Mouse (Mus musculus) E14TG2a.4 (cell line): Measurements from ENCODE around the gene Zbtb32.
A peak's percentile ranks its signal among the peaks of the same experiment; 100 is the strongest.

Source experiments
- H3K27me3 ChIP-seq: 2 replicates; pipeline ENCODE4 v1.6.1; 2014; ENCODE audit warnings: low read length, control low read depth; ENCODE audit not compliant: insufficient read depth
- H3K36me3 ChIP-seq: 2 replicates; pipeline ENCODE4 v1.6.1; 2014; ENCODE audit warnings: low read length, control low read depth; ENCODE audit not compliant: insufficient read depth
- H3K4me1 ChIP-seq: replicated peaks from 2 replicates; pipeline ENCODE4 v1.6.1; 2014; ENCODE audit warnings: low read depth, low read length, control low read depth
- H3K4me3 ChIP-seq: replicated peaks from 2 replicates; pipeline ENCODE4 v1.5.1; 2014; ENCODE audit warnings: mild to moderate bottlenecking, low read length
- H3K9me3 ChIP-seq: 2 replicates; pipeline ENCODE4 v1.6.1; 2014; ENCODE audit warnings: low read length, control low read depth
- CTCF ChIP-seq: conservative IDR thresholded peaks from 2 replicates; pipeline ENCODE4 v1.5.1; 2014; ENCODE audit warnings: low read length
- NANOG ChIP-seq: IDR thresholded peaks from 2 replicates; pipeline ENCODE4 v1.6.1; 2014; ENCODE audit warnings: borderline replicate concordance, low read length, mixed read lengths
- POU5F1 ChIP-seq: IDR thresholded peaks from 2 replicates; pipeline ENCODE4 v1.6.1; 2014; ENCODE audit warnings: low read length, borderline replicate concordance

Zbtb32 gene

DNA sequence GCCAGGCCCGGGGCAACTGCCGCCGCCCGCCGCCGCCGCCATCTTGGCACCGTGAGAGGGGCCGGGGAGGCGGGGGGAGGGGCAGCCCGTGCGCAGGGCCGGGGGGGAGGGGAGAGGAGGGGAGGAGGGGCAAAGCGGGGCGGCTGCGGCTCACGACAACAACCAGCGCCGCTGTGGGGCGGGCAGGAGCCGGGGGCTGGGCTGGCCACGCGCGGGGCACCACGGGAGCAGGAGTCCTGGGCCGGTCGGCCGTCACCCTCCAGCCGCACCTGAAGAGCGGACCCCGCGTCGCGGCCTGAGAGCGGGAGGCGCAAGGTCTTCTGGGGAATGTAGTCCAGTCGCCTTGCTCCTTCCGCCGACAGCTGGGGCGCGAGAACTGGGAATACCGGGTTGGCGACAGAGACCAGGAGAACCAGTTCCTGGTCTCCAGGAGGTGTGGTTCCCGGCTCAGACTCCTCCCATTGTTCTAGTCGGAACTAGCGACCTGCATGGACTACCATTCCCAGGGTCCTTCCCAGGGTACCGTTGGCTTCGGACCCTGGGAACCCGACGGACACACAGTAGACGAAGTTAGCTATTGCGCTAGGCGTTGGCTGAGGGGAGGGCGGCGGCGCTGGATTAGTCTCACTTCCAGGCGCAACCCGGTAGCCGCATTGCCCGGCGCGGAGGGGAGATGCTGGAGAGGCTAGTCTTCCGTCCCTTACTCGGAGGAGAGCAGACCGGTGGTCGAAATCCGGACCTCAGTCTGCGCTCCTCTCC, 9.9 kb downstream of the Zbtb32 start, which contains the start of gene Kmt2b:
Gene Kmt2b (minus strand): TSS at position 51 of the 759 bp plus-strand sequence.
- Histone ChIP-seq H3K36me3 (peaks cover 45% of the 10 kb centered on the region), H3K4me1 (peaks cover 84% of the 10 kb centered on the region), H3K4me3 (peak within 1 kb of the TSS; percentile 97), H3K9me3 (no peaks in the 10 kb centered on the region), H3K27me3 (no peaks in the 10 kb centered on the region)
- no peak for TF ChIP-seq CTCF
- no peak for TF ChIP-seq POU5F1
- TF ChIP-seq NANOG: no peak

DNA sequence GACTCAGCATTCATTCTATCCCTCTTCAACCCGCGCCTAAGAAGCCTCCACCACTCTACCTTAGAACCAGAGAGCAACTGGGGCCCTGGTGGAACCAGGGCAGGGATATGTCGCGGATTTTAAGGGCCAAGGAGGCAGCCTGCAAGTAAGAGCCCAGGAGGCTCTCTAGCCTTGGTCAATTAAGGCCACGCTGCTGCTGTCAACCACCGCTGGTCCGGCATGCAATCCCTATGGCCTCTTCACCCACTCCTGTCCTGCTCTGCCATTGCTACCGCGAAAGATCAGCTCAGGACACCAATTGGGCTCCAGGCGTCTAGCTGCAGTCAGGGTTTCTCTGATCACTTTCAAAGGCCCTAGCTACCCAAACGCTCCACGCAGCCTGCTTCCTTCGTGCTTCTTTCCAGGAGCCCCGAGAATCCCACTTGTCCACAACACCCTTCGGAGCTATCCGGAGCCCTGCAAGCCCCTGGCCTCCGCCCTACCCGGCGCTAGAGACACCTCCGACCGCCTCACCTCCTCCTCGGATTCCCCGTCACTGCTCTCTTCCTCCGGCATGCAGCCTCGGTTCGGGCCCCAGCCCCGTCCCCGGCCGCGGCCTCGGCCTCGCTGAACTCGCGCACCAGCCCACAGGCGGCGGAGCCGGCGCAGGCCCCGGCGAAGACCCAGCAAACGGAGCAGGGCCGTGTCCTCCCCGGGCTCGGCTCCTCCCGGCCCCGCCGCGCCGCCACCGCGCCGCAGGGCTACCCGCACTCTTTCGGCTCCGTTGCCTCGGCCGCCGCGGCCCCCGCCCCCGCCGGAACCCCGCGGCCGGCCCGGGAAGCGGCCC, 10.7 kb downstream of the Zbtb32 start:
- no peak for TF ChIP-seq CTCF
- TF ChIP-seq POU5F1: no peak
- no peak for TF ChIP-seq NANOG
- Histone ChIP-seq H3K9me3 (no peaks in the 10 kb centered on the region), H3K4me3 (peak overlapping the region; percentile 97), H3K36me3 (peaks cover 53% of the 10 kb centered on the region), H3K4me1 (peaks cover 82% of the 10 kb centered on the region), H3K27me3 (no peaks in the 10 kb centered on the region)

DNA sequence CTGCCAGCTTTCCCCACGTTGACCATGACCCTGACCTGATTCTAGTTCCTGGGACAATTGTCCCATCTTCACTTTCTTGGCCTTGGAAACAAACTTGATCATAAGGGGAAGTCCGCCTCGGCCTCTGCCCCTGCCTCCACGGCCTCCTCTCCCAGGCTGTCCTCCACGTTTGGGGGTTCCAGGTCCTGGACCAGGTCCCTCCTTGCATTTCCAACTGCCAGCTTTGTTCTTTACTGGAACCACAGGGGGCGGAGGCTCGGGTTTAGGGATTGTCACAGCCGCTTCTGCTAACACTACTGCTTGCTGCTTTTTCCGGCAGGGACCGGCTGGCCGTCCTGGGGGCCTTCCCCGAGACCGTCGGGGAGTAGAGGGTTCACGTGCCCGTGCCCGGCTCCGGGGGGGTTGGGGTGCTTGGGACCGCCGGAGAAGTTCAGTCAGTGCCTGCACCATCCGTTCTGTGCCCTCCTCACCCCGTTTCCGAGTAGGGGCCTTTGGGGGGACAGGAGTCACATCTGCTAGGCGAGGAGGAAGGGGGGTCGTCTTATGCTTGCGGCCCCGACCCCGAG, 12.2 kb downstream of the Zbtb32 start:
- TF ChIP-seq CTCF: no peak
- no peak for TF ChIP-seq POU5F1
- TF ChIP-seq NANOG: no peak
- Histone ChIP-seq H3K4me3 (peak overlapping the region; percentile 97), H3K36me3 (peaks cover 68% of the 10 kb centered on the region), H3K4me1 (peaks cover 74% of the 10 kb centered on the region), H3K27me3 (no peaks in the 10 kb centered on the region), H3K9me3 (no peaks in the 10 kb centered on the region)

DNA sequence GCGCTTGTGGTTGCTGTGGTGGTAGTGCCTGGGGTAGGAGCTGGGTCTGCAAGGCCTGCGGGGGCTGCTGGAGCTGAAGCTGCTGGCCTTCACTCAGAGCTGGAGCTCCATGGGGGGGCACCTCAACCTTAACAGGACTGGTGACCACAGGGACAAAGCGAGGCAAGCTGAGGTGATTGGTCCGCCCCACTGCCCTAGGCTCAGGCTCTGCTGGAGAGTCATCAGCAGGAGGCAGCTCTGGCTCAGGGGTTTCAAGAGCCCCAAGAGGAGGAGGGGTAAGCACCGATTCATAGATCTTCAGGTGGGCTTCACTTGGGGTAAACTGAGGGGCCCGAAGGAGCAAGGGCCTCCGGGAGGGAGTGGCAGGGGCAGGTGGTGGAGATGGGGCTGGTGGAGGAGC, 13.5 kb downstream of the Zbtb32 start:
- H3K9me3 ChIP-seq: no peaks in the 10 kb centered on the region
- H3K4me3 ChIP-seq: peak overlapping the region; percentile 17; the same call in 1 of the 2 replicates
- H3K36me3 ChIP-seq: peaks cover 70% of the 10 kb centered on the region
- H3K4me1 ChIP-seq: peaks cover 63% of the 10 kb centered on the region
- no peaks in the 10 kb centered on the region for H3K27me3 ChIP-seq
- TF ChIP-seq POU5F1: no peak
- TF ChIP-seq CTCF: no peak
- no peak for TF ChIP-seq NANOG

DNA sequence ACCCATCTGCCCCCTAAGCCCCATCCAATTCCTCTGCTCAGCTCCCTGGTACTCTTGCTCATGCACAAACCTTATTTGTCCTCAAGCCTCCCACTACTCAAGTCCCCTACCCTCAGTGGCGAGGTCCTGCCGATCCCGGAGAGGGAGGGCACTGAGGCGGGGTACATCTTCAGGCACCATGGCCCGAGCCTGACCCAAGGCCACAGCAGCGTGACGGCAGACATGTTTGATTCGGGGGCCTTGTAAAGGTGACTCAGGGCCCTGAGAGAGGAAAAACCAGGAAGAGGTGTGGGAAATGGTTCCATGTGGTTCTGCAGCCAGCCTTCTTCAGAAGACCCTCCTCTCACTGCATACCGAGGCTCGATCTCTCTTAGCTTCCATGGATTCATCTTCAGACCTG, 14.4 kb downstream of the Zbtb32 start:
- peaks cover 64% of the 10 kb centered on the region for H3K4me1 ChIP-seq
- H3K9me3 ChIP-seq: no peaks in the 10 kb centered on the region
- H3K4me3 ChIP-seq: no peak overlapping the region
- H3K36me3 ChIP-seq: peaks cover 78% of the 10 kb centered on the region
- TF ChIP-seq POU5F1: no peak
- TF ChIP-seq NANOG: no peak
- no peak for TF ChIP-seq CTCF
- no peaks in the 10 kb centered on the region for H3K27me3 ChIP-seq

DNA sequence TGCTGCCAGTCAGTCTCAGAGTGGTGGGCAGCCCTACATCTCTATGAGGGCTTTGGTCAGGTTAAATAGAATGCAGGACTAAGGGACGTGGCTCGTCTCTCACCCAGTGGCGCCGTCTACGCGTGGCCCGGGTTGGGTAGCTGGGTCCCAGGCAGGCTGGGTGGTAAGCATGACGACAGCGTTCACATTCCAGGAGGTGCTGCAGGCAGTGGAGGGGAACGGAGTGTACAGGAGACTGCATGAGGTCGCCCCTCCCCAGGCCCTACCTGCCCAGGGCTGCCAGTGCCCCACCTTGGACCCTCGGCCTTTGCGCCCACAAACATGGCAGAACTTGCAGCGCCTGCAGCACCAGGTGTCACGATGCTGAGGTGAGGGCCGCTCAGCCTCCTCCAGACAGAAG, 17.2 kb downstream of the Zbtb32 start:
- peaks cover 50% of the 10 kb centered on the region for H3K4me1 ChIP-seq
- H3K4me3 ChIP-seq: no peak overlapping the region
- peaks cover 100% of the 10 kb centered on the region for H3K36me3 ChIP-seq
- TF ChIP-seq NANOG (no peak), POU5F1 (no peak), CTCF (no peak)
- no peaks in the 10 kb centered on the region for H3K9me3 ChIP-seq
- no peaks in the 10 kb centered on the region for H3K27me3 ChIP-seq

DNA sequence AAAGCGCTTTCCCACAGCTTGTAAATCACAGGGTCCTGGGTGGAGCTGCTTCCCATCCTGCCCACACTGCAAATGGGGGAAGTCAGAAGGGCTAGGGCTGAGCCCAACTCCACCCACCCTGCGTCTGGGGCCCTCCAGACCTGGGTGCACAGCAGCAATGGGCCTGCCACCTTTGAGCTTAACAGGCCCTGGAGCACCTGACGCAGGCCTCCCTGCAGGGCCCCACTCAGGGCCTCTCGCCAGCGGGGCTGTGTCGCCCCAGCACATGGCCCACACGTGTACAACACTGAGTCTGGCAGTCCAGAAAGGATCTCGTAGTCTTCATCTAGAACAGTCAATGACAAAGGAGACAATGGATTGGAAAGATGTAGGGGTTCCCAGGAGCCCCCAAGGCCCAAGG, 18.8 kb downstream of the Zbtb32 start:
- peaks cover 100% of the 10 kb centered on the region for H3K36me3 ChIP-seq
- H3K9me3 ChIP-seq: no peaks in the 10 kb centered on the region
- H3K27me3 ChIP-seq: no peaks in the 10 kb centered on the region
- H3K4me3 ChIP-seq: no peak overlapping the region
- no peak for TF ChIP-seq CTCF
- peaks cover 35% of the 10 kb centered on the region for H3K4me1 ChIP-seq

DNA sequence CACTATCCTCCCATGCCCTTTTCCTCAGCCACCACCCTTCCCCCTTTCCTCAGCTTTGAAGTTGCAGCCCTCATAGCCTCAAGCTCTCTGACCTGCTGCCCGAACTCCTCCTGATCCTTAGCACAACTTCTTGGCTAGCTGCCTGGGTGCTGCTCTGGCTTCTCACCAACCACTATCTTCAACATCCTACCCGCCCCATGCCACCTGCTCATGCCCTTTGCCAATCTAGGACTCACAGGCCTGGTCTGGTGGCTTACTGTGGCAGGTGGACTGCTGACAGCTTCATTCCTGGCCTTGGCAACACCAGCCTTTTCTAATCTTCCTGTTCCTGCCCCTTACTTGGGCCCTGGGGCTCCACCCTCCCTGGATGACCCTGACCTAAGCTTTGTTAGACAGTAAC, 25.7 kb downstream of the Zbtb32 start:
- no peaks in the 10 kb centered on the region for H3K27me3 ChIP-seq
- no peaks in the 10 kb centered on the region for H3K9me3 ChIP-seq
- peaks cover 100% of the 10 kb centered on the region for H3K36me3 ChIP-seq
- TF ChIP-seq NANOG (no peak), CTCF (no peak), POU5F1 (no peak)
- H3K4me3 ChIP-seq: no peak overlapping the region
- H3K4me1 ChIP-seq: peaks cover 14% of the 10 kb centered on the region
